Mouse (Mus musculus) induced T-regulatory cell, adult 2 months (primary cell): ENCODE data around the gene Hsd3b4.
"Not testable (repeated sequence)": the region's sequence is repeated elsewhere in the genome, so short reads cannot be mapped to it uniquely, and the experiment has no call there.

Experiments used
- DNase-seq: peaks from one replicate; pipeline ENCODE4 v3.0.0-alpha.2; 2012; ENCODE audit warnings: low read depth

Gene Hsd3b4

GRCm38 (mm10) chr3:98510414-98510813 is at the start of gene Hsd3b4:
Gene Hsd3b4 (minus strand): TSS chr3:98510514.
- DNase-seq: not testable (repeated sequence)

DNA sequence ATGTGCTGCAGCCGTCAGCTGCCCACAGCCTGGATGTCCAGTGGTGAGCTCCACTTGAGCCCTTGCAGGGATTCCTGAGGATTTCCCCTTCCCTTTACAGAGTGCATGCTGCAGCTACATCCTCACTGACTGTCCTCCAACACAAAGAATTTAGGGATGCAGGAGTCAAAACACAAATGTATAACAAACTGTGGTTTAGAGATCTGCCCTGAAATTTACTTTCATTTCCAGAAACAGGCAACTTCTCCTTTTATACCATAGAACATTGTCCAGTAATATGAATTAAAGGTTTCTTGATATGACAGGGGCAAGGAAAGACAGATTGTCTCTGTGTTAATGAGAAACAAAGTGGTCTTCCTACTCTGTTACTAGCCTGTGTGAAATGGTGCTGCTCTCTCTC is 40.5 kb upstream of the Hsd3b4 start:
- DNase-seq: not testable (repeated sequence)

- not testable (repeated sequence) for DNase-seq
Observed at GRCm38 (mm10) chr3:98550215-98550614, 39.9 kb upstream of the Hsd3b4 start.

GRCm38 (mm10) chr3:98548495-98548894 is 38.2 kb upstream of the Hsd3b4 start:
- DNase-seq: not testable (repeated sequence)

DNA sequence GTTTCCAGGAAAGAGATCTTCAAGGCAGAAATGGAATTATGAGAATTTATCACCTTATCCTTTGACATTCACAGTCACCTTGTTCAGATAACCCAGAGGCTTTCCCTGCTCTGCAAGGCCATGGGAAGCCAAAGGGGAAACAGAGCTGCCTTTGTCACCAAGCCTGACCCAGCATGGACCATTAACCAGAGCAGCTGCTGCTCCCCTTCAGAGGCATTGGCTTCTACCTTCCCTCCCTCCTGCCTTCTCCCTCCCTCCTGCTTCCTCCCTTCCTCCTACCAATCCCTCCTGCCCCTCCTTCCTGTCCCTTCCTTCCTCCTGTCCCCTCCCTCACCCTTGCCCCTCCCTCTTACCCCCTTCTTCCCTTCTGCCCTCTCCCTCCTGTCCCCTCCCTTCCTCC is 37.3 kb upstream of the Hsd3b4 start:
- DNase-seq: not testable (repeated sequence)

- DNase-seq: not testable (repeated sequence)
Observed at GRCm38 (mm10) chr3:98524978-98525377, 14.7 kb upstream of the Hsd3b4 start.

DNA sequence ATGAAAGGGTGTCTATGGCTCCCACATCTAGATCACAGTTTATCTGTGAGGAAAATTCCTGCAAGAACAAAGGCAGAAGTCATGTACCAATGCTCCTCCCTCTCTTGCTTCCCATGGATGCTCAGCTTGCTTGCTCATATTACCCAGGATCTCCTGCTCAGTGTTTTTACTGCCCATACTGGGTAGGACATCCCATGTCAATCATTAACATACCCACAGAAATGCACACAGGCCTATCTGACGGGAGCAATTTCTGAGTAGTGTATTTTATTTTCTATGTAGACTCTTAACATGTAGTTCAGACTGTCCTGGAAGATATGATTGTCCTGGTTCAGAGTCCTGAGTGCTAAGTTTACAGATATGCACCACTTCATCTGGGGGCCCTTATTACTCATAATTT is 14.2 kb upstream of the Hsd3b4 start:
- DNase-seq: not testable (repeated sequence)

- DNase-seq: not testable (repeated sequence)
Observed at GRCm38 (mm10) chr3:98522779-98523178, 12.5 kb upstream of the Hsd3b4 start.

- DNase-seq: not testable (repeated sequence)
Observed at GRCm38 (mm10) chr3:98507229-98507628, 3.1 kb downstream of the Hsd3b4 start.

- not testable (repeated sequence) for DNase-seq
Observed at GRCm38 (mm10) chr3:98497401-98497800, 12.9 kb downstream of the Hsd3b4 start.

GRCm38 (mm10) chr3:98496762-98497161 is 13.6 kb downstream of the Hsd3b4 start:
- not testable (repeated sequence) for DNase-seq

DNA sequence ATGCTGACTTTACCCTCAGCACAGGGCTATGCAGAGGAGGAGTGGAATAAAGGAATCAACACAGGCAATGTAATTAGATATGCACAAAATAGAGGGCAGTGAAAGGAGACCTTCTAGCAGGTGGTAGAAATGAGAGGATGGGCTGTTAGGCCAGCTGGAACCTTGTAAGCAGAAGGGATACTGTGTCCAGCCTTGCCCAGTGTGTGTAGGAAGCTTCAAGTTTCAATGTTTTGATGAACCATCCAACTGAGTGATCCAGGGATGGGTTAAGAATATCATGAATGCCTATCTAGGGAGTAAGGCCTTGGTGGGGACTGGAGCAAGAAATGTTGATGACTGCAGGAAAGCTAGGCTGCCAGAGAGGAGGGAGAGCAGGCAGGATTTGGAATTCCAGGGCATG is 15.3 kb downstream of the Hsd3b4 start:
- DNase-seq: not testable (repeated sequence)

- DNase-seq: not testable (repeated sequence)
Observed at GRCm38 (mm10) chr3:98494184-98494583, 16.1 kb downstream of the Hsd3b4 start.

GRCm38 (mm10) chr3:98471499-98471898 is 38.8 kb downstream of the Hsd3b4 start:
- not testable (repeated sequence) for DNase-seq

DNA sequence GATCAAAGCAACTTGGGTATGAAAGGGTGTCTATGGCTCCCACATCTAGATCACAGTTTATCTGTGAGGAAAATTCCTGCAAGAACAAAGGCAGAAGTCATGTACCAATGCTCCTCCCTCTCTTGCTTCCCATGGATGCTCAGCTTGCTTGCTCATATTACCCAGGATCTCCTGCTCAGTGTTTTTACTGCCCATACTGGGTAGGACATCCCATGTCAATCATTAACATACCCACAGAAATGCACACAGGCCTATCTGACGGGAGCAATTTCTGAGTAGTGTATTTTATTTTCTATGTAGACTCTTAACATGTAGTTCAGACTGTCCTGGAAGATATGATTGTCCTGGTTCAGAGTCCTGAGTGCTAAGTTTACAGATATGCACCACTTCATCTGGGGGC is 39.3 kb downstream of the Hsd3b4 start:
- DNase-seq: not testable (repeated sequence)

DNA sequence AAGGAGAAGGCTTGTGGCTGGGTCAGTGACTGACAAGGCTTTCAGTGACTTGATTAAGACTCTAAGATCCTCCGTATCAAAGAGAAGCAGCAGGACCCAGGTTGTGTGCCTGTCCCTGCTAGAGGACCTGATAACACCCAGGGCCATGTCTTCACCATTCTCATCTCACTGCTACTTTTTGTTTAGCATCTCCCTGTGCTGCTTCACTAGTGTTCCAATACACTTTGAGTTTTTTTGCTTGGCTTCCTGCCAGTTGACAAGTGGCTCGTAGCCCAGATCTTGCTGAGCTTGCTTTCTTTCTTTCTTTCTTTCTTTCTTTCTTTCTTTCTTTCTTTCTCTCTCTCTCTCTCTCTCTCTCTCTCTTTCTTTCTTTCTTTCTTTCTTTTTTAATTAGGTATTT is 41.0 kb downstream of the Hsd3b4 start:
- not testable (repeated sequence) for DNase-seq

GRCm38 (mm10) chr3:98457026-98457425 is 53.3 kb downstream of the Hsd3b4 start, which contains the start of gene Gm4450:
Gene Gm4450 (minus strand): TSS chr3:98457126.
- not testable (repeated sequence) for DNase-seq

DNA sequence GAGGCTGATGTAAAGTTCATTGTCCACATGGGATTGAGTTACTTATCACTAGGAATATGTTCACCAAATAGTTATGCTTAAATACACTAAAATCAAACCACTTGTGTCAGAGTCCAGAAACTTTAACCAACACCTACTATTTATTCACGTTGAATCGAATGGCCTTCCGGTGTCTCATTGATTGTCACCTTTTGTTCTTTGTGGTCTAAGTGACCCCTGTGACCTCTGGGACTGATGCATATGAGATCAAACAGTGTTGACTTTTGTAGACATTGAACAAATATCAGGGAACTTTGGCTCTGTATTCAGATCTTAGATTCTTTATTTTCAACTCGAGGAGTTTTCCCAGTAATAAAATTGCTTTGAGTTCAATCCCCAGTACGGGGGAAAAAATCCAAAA is 56.5 kb downstream of the Hsd3b4 start:
- DNase-seq: not testable (repeated sequence)
